Mouse (Mus musculus): ENCODE data around the gene Icam1.
"Not testable (repeated sequence)": the region's sequence is repeated elsewhere in the genome, so short reads cannot be mapped to it uniquely, and the experiment has no call there.

Gene Icam1

GRCm38 (mm10) chr9:21022726-21023125 is 6.9 kb downstream of the Icam1 start:
- DNase-seq (ENCODE audit: low spot score): no peak

- no peak for DNase-seq (ENCODE audit: low spot score)
Observed at GRCm38 (mm10) chr9:21025258-21025810, 9.5 kb downstream of the Icam1 start.

GRCm38 (mm10) chr9:21026849-21027248 is 11.1 kb downstream of the Icam1 start:
- no peak for DNase-seq (ENCODE audit: low spot score)

GRCm38 (mm10) chr9:21027774-21028290 is 12.0 kb downstream of the Icam1 start:
- DNase-seq (ENCODE audit: low spot score): no peak

GRCm38 (mm10) chr9:21028560-21029110 is 12.8 kb downstream of the Icam1 start:
- no peak for DNase-seq (ENCODE audit: low spot score)

GRCm38 (mm10) chr9:21029291-21030054 is 13.7 kb downstream of the Icam1 start, which contains the start of gene Icam4:
TSS of gene Icam4 (plus strand) at chr9:21029373.
- DNase-seq (ENCODE audit: low spot score): peak; percentile 82

- peak; percentile 14 for DNase-seq (ENCODE audit: low spot score)
Observed at GRCm38 (mm10) chr9:21030055-21030600, 14.3 kb downstream of the Icam1 start.

- DNase-seq (ENCODE audit: low spot score): peak; percentile 87
Observed at GRCm38 (mm10) chr9:21030781-21031250, 15.0 kb downstream of the Icam1 start.

GRCm38 (mm10) chr9:21031251-21031895 is 15.6 kb downstream of the Icam1 start:
- DNase-seq (ENCODE audit: low spot score): peak; percentile 70

- peak; percentile 30 for DNase-seq (ENCODE audit: low spot score)
Observed at GRCm38 (mm10) chr9:21031896-21032351, 16.1 kb downstream of the Icam1 start, which contains the start of gene Icam5. TSS of gene Icam5 (plus strand) at chr9:21032073.

- DNase-seq (ENCODE audit: low spot score): no peak
Observed at GRCm38 (mm10) chr9:21032491-21032890, 16.7 kb downstream of the Icam1 start.

- peak; percentile 79 for DNase-seq (ENCODE audit: low spot score)
Observed at GRCm38 (mm10) chr9:21033136-21033535, 17.4 kb downstream of the Icam1 start.

GRCm38 (mm10) chr9:21034481-21035085 is 18.8 kb downstream of the Icam1 start:
- no peak for DNase-seq (ENCODE audit: low spot score)

- DNase-seq (ENCODE audit: low spot score): no peak
Observed at GRCm38 (mm10) chr9:21035586-21035985, 19.8 kb downstream of the Icam1 start.

GRCm38 (mm10) chr9:21036161-21036560 is 20.4 kb downstream of the Icam1 start:
- no peak for DNase-seq (ENCODE audit: low spot score)

GRCm38 (mm10) chr9:21036666-21037065 is 20.9 kb downstream of the Icam1 start:
- no peak for DNase-seq (ENCODE audit: low spot score)

GRCm38 (mm10) chr9:21037481-21037891 is 21.7 kb downstream of the Icam1 start:
- DNase-seq (ENCODE audit: low spot score): no peak

GRCm38 (mm10) chr9:21039779-21040178 is 24.0 kb downstream of the Icam1 start:
- DNase-seq (ENCODE audit: low spot score): no peak

- peak; percentile 16 for DNase-seq (ENCODE audit: low spot score)
Observed at GRCm38 (mm10) chr9:21041308-21041707, 25.5 kb downstream of the Icam1 start.

GRCm38 (mm10) chr9:21043563-21043962 is 27.8 kb downstream of the Icam1 start:
- no peak for DNase-seq (ENCODE audit: low spot score)

- not testable (repeated sequence) for DNase-seq (ENCODE audit: low spot score)
Observed at GRCm38 (mm10) chr9:21044785-21045184, 29.0 kb downstream of the Icam1 start.

All from MN1 (cell line).